Mouse (Mus musculus): Measurements from ENCODE around the gene P2rx6.
"Not testable (repeated sequence)": the region's sequence is repeated elsewhere in the genome, so short reads cannot be mapped to it uniquely, and the experiment has no call there.

Gene P2rx6

GRCm38 (mm10) chr16:17561751-17562208, at the start of gene P2rx6:
P2rx6 (plus strand) TSS chr16:17561885.
- DNase-seq (ENCODE audit: low spot score in 2 of 2) = no peak

- DNase-seq (ENCODE audit: low spot score in 2 of 2) = no peak
These were observed 42.8 kb upstream of the P2rx6 start for GRCm38 (mm10) chr16:17518910-17519309.

DNA sequence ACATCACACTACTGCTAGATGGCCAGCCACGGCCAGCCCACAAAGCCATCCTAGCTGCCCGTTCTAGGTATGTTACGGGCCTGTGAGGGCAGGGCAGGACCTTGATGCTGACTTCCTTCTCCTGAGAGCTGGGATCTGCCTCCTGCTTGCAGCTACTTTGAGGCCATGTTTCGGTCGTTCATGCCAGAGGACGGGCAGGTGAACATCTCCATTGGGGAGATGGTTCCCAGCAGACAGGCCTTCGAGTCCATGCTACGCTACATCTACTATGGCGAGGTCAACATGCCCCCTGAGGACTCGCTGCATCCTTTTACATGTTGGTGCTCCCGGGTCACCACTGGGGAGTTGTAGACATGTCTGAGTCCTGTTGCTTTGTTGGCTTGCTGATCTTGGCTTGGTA, 37.5 kb upstream of the P2rx6 start:
- DNase-seq (ENCODE audit: low spot score in 2 of 2) = no peak

DNA sequence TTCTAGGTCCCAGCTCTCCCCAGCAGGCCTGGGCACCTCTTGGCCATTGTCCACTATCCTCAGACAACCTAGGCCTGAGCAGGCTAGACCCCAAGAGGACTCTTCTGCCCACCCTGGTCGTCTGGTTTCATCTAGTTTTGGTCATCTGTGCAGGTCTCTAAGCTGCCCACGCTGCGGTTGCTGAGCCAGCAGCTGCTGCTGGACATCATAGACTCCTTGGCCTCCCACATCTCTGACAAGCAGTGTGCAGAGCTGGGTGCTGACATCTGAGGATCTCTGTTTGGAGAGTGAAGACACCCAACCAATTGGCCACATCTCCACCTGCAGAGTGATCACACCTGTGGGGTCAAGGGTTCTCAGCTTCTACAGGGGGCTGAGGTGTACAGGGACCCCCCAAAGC, 36.2 kb upstream of the P2rx6 start:
- no peak for DNase-seq (ENCODE audit: low spot score in 2 of 2)

DNA sequence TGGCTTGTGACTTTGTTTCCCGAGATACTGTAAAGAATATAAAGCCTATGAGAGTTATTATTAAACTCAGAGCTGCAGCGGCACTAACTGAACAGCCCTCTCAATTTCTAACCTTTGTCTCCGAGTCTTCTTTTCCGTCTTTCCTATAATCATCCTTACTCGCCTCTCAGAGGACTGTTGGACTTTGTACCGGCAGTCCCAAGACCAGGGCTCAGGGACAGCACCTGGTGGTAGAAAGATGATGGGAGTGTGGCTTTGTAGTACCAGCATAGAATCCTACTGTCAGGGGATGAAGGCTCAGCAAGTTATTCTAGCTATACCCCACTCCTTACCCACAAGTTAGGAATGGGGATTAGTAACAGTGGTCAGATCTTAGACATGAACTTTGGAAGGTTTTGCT, 35.5 kb upstream of the P2rx6 start:
- no peak for DNase-seq (ENCODE audit: low spot score in 2 of 2)

GRCm38 (mm10) chr16:17527606-17528005, 34.1 kb upstream of the P2rx6 start:
- DNase-seq (ENCODE audit: low spot score in 2 of 2) = no peak

DNA sequence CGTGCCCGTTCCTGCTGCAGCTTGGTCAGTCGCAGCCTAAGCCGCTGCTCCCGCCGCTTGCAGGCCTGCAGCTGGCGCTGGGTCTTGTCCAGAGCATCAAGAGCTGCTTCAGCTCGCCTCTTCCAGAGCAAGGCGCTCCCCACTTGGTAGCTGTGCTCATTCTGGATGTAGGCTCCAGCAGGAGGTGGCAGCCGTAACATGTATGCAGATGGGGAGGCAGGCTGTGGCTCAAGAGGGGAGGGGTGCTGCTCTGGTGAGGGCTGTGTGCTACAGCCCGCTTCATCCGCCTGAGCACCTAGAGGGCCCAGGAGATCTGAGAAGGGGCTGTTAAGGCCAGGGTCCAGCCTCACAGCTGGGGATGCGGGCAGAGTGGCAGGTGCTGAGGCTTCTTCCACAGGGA, 33.4 kb upstream of the P2rx6 start:
- DNase-seq (ENCODE audit: low spot score in 2 of 2) = no peak

DNA sequence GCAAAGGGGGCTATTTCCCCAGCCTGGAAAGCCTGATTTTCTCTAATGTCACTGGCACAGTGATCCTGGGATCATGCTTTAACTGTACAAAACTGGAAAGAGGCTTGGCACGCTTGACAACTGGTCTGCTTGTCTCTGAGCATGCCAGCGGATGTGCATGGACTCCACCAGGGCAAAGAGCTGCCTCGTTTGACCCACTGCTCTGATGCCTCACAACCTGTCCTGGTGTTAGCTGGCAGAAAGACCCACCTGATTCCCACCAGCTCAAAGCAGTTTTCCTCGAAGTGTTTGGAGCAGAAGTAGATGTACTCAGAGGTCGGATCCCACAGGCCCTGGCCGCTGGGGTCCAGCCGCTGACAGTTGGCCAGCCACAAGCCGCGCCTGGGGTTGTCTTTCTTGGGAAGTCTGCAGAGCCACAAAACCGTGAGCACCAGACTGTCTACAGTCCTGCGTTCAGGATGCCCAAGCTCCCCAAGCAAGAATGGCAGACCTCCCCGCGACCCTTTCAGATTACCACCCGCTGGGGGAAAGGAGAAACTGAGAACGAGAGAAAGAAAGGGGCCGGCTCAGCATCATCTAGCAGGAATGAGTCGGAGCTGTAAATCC, 31.6 kb upstream of the P2rx6 start:
- DNase-seq (ENCODE audit: low spot score in 2 of 2) = no peak

- peak; percentile 94 to 96 for DNase-seq (ENCODE audit: low spot score in 2 of 2)
These were observed 30.9 kb upstream of the P2rx6 start, which contains the start of gene Thap7 for GRCm38 (mm10) chr16:17530640-17531288. Thap7 (minus strand) TSS chr16:17531136.

- DNase-seq (ENCODE audit: low spot score in 2 of 2) = peak; percentile 24 to 26
These were observed 29.4 kb upstream of the P2rx6 start for GRCm38 (mm10) chr16:17532271-17532670.

GRCm38 (mm10) chr16:17532676-17533329, 28.9 kb upstream of the P2rx6 start:
- no peak for DNase-seq (ENCODE audit: low spot score in 2 of 2)

GRCm38 (mm10) chr16:17536584-17536983, 25.1 kb upstream of the P2rx6 start:
- DNase-seq (ENCODE audit: low spot score in 2 of 2) = peak in 1 of 2 experiments; percentile 27

DNA sequence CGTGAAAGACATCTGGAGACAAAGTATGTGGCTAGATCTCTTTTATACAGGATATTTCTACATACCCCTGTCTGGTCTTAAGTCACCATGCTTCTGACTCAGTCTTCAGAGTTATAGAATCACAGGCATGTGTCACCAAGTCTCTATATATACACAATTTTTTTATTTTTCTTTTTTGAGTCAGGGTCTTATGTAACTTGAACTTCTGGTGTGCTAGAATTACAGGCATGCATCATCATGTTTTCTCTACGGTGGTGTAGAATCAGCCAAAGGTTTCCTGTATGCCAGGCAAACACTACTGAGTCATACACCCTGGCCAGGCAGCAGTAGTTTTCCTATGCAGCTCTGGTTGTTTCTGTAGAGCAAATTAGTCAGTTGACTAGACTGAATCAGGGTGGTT, 19.1 kb upstream of the P2rx6 start:
- DNase-seq (ENCODE audit: low spot score in 2 of 2) = no peak

DNA sequence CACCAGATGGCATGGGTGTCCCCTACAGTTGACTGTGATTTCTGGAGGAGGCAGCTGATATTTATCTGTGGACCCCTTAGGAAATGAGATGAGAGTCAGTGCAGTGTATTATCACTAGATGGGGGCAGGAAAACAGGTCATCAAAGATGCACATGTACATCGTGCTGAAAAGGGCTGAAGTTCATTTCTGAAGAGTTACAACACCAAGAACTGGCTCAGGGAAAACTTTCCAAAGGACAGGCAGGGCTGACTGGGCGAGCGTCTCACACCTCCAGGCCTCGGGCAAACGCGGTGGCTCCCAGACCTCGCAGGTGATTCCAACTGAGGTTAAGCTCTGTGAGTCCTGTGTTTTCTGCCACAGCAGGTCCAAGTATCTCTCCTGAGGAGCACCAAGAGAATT, 8.8 kb upstream of the P2rx6 start:
- no peak for DNase-seq (ENCODE audit: low spot score in 2 of 2)

DNA sequence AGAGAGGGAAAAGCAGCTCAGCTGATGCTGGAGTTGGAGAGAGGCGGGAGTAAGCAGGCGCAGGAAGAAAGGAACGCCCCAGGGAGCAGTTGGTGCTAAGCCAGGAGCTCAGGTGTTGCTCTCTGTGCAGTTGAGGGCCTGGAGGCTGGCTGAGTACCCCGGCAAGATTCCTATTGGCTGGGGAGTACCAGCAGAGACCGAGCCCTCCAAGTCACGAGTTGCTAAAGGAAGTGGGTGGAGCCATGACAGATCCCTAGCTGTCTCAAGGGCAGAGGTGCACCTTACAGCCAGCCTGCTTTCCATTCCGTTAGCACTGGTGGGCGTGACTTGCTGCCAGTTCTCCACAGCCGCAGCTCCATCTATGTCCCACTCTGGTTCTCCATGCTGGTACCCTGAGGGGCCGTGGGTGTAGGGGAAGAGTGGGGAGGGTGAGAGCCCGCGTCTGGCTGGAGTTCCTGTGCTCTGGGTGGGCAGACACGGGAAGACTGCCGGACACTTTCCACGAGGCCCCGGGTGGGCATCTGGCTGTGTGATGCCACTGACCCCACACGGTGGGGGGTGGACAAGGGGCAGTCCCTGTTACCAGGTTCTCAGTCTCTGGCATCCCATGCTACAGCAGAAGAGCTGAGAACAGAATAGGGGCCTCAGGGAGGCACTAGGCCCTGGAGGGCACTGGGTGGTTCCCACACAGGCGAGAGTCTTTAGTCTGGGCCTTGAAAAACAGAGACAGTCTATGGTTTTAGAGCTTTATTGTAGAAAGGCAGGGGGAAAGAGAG, 7.6 kb upstream of the P2rx6 start:
- DNase-seq (ENCODE audit: low spot score in 2 of 2) = peak; percentile 47 to 70

DNA sequence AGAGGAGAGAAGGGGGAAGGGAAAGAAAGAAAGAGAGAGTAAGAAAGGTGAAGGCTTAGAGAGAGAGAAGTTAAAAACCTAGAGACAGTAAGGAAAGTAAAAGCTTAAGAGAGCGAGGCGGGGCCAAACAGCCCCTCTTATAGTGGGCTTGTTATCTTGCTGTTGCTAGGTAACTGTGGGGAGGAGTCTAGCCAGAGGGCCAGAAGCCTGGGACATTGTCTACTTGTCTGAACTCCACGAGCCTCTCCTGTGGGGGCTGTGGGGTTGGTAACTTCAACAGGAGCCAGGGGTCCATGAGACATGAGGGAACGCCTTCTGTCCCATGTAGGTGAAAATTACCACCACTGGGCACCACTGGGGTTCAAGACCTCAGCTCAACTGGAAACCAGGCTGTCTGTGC, 7.0 kb upstream of the P2rx6 start:
- DNase-seq (ENCODE audit: low spot score in 2 of 2) = not testable (repeated sequence)

DNA sequence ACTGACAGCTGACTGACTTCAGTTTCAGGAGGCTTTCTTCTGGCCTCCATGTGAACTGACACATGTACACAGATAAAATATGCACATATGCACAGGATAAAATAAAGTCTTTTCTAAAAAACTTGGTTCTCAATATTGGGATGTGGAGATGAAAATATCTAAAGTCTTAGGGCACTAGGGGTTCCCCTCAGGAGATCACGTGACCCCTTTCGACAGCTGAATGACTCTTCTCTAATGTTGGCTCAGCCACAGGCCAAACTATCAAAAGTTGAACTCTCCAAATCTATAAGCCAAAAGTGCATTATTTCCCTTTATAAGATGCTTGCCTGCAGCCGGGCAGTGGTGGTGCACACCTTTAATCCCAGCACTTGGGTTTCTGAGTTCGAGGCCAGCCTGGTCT, 5.5 kb upstream of the P2rx6 start:
- no peak for DNase-seq (ENCODE audit: low spot score in 2 of 2)

DNA sequence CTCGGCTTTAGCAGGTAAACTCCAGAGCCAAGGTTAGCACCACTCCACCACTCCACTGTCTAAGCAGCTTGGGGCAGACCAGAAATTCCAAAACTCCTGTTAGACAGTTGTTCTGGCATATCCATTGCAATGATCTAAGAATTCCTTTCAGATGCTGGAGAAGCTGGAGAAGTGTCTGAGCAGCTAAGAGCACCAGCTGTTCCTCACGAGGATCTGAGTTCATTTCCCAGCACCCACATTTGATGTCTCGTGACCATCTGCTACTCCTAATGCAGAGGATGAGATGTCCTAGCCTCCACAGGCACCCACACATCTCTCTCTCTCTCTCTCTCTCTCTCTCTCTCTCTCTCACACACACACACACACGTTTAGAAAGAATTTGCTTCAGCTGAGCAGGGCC, 4.8 kb upstream of the P2rx6 start:
- no peak for DNase-seq (ENCODE audit: low spot score in 2 of 2)

DNA sequence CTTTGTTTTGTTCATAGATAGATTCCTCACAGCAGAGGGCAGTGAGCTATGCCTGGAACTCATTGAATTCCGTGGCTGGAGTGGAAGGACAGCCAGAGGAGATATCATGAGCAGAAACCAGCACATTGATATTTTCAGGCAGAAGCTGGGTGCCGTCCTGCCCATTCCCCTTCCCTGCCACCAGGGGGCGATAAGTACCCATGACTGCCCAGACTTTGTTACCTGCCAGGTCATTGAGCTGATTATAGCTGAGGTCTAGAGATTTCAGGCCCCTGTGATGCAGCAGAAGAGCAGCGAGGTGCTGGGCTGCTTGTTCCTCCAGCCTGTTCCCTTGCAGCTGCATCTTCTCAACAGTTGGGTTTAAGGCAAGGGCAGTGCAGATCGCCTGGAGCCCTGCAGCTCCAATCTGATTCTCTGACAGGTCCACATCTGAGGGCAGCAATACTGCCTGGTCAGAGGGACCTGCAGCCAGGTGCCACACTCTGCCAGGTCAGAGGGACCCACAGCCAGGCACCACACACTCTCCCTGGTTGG, 3.7 kb upstream of the P2rx6 start:
- DNase-seq (ENCODE audit: low spot score in 2 of 2) = peak; percentile 39 to 67

GRCm38 (mm10) chr16:17558811-17559210, 2.9 kb upstream of the P2rx6 start:
- no peak for DNase-seq (ENCODE audit: low spot score in 2 of 2)

- no peak for DNase-seq (ENCODE audit: low spot score in 2 of 2)
These were observed 2.2 kb upstream of the P2rx6 start for GRCm38 (mm10) chr16:17559396-17560027.

All from natural killer cell, adult 2 months (primary cell).